Mouse (Mus musculus) cerebellum, postnatal 25 days (tissue): ENCODE results near the gene Apc2.

ENCODE experiments used
- DNase-seq, 2 experiments: peaks; one replicate each; pipeline ENCODE4 v3.0.0; 2021; ENCODE audit warnings: mixed read lengths in 2 of 2

Gene Apc2

DNA sequence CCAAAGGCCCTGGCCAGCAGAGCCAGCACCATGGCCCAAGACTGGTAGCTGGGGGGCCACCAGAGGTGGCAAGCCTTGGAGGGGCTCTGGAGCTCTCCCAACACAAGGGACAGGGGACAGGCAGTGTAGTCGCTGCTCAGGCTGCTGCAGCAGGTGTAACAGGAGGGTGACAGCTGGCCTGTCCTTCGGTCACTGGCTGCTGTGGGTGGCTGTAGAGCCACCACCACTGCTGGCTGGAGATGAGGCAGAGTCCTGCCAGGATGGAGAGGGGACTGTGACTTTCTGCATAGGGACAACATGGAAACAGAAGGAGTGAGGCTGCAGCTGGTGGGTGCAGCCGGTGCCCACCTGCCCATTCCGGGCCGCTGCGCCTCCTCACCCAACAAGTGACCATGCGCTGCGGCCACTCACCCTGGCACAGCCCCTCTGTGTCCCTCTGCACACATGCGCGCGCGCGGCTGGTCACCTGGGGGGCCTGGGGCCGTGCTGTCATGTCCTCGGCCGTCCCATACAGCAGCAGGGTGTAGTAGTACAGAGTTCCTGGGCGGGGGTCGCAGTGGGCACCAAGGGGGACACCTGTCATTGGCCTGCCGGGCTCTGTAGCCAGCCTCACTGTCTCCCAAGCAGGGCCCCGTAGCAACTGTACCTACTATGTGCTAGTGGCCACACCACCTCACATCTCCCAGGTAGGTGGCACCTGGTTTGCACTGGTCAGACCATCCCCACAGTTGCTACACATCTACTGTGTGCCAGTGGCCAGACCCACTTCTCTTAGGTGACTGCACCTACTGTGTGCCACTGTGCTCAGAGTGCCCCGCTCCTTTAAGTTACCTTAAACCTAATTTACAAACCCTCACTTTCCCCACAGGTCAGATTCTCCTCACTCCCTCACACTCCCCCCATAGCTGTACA lies 26.1 kb downstream of the Apc2 start:
- DNase-seq = peak in 1 of 2 experiments; percentile 43

DNA sequence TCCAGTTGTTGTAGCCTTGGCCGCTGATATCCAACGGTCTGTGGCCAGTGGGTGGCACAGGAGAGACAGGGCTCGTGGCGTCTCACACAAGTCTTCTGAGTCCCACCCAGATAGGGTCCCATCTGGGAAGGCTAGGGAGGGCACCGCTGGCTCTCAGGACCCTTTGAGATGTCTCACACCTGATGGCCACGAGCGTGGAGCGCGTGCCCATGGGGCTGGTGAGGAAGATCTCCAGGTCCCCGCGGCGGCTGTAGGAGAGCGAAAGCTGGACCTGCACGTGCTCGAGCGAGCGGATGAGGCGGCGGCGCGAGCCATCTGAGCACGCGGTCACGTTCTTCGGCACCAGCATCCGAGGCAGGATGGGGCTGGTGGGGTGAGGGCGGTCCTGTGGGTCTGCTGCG lies 27.0 kb downstream of the Apc2 start:
- DNase-seq = peak; percentile 46 to 57

DNA sequence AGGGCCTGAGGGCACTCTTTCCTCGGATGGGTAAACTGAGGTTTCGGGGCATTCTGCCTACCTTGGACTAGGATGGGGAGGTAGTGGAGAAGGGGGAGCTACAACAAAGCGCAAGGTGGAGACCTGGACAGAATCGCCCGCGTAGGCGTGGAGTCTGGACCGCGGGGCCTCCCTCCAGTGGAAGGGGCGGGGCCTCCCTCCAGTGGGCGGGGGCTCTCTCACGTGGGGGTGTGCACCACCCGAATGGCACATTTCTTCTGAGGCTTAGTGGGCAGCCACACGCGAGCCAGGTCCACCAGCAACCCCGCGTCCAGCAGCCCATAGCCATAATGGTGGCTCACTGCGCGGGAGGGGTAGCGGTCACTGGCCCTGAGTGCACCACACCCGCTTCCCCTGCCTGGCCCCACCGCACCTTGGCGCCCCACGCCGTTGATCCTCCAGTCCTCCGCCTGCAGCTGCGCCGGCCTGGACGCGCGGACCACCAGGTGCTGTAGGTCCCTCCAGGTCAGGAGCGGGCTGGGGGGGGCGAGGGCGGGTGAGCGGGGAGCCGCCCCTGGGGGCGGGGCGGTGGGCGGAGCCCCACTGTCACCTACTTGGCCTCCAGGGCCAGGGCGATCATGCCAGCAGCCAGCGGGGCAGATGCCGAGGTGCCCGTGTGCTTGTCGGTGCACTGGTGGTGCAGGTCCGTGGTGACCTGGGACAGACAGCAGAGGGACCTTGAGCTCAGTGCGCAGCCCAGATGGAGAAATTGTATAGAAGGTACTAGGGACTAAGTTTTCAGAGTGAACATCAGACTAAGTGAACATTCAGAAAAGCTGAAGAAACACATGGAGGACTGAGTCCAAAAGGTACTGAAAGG lies 27.7 kb downstream of the Apc2 start:
- DNase-seq = peak; percentile 73 to 84

DNA sequence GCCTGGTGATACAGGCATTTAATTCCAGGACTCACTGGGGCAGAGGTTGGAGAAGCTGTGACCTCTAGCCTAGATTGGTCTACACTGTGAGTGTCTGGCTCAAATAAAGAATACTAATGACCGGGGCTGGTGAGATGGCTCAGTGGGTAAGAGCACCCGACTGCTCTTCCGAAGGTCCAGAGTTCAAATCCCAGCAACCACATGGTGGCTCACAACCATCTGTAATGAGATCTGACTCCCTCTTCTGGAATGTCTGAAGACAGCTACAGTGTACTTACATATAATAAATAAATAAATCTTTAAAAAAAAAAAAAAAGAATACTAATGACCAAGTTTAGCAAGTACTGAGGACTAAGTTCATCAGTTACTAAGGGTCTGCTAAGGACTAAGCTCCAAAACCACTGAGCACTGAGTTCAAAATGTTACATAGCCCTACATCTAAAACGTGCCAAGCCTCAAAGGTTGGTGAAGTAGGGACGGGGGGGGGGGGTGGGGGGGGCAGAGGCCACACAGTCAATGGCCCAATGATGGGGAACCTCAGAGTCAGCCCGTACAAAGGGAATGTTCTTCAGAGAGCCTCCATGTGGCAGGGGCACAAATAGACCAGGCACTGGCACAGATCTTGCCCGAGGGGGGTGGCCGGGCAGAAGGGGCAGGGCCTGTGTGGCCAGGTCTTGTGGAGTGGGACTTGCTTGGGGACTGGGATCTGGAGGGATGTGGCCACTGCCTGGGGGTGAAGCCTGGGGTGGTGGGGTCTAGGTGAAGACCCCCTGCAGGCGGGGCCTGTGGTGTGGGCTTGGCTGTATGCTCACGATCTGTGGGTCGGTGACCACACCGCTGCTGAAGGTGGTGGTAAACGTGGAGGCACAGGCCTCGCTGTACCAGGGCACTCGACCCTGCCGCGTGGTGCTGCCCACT lies 28.6 kb downstream of the Apc2 start:
- peak in 1 of 2 experiments; percentile 37 for DNase-seq

DNA sequence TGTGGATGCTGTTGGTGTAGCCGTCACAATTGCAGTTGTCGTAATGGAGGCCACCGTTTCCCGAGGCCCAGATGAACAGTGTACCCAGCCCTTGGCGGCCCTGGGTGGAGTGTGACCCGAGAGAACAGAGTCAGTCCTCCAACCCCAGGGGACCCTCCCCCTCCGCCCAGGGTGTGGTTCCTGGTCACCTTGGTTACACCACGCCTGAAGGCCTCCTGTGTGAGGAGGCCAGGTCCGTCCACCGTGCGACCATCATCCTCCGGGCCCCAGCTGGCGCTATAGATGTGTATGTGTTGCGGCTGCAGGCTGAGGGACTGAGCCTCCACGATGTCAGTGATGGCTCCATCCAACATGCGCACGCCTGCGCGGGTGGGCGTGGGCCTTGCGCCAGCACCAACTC lies 29.3 kb downstream of the Apc2 start:
- peak in 1 of 2 experiments; percentile 44 for DNase-seq

DNA sequence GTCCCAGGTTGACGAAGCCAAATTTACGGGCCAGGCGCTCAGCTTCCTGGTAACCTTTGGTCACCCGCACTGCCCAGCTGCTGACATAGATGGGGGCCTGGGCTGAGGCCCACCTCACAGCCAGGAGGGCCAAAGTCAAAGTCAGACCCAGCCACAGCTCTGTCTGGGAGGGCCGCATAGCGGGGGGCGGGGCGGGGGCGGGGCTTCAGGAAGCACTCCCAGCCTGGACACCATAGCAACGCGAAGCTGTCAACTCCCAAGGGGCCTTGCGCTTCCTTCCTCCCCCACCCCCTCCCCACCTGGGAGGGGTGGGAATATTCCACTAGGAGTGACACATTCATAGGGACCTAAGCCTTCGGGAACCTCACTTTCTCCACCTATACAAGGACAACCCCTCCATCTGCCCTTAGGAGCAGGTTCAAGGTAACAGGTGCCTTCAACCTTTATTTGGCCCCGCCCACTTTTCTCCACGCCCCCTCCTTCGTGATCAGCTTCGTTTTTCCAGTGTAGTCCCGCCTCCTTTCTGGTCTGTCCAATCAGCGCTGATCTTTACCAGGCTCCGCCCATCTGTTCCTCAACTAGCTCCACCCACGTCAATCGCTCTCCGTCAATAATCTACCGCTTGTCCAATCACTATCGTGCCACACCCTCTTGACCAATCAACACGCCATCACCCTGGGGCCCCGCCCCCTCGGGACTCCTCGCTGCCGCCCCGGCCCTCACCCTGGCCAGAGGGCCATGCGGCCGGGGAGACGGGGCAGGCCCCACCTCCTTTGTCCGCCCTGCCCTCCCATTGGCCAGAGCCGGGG lies 33.7 kb downstream of the Apc2 start, which contains the start of the genes Pcsk4 and Reep6:
TSS of gene Pcsk4 (minus strand) at position 226 of the 809 bp plus-strand sequence.
TSS of gene Reep6 (plus strand) at position 681 of the 809 bp plus-strand sequence.
- DNase-seq = peak; percentile 95 to 97

DNA sequence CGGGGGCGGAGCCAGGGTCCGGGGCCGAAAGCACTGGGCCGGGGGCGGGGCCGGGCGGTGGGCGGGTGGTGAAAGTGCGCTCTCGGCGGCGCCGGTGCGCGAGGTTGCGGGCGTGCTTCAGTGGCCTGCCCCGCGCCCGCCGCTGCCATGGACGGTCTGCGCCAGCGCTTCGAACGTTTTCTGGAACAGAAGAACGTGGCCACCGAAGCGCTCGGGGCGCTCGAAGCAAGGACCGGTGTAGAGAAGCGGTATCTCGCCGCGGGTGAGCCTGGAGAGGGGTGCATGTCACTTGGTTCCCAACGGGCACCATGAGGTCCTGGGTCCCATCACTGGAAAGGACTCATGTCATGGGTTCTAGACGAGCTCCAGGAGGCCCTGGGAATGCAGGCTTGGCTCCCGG lies 34.3 kb downstream of the Apc2 start:
- no peak for DNase-seq

DNA sequence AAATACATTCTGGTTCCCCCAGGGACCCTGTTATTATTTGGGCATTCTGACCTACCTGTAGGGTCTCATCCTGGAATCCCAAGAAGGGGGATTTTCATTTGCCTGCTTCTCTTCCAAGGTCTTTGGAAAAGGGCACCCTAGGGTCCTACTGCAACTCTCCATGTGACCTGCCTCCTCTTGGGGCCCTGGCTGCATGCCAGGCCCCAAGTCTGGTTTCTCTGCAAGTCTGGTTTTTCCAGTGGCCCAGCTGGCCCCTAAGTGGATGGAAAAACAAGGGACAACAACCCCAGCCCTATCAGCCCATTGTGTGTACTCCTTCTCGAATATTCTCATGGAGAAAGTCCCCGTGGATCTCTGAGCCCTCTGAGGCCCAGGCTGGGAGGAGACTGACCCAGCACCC lies 35.1 kb downstream of the Apc2 start:
- no peak for DNase-seq

DNA sequence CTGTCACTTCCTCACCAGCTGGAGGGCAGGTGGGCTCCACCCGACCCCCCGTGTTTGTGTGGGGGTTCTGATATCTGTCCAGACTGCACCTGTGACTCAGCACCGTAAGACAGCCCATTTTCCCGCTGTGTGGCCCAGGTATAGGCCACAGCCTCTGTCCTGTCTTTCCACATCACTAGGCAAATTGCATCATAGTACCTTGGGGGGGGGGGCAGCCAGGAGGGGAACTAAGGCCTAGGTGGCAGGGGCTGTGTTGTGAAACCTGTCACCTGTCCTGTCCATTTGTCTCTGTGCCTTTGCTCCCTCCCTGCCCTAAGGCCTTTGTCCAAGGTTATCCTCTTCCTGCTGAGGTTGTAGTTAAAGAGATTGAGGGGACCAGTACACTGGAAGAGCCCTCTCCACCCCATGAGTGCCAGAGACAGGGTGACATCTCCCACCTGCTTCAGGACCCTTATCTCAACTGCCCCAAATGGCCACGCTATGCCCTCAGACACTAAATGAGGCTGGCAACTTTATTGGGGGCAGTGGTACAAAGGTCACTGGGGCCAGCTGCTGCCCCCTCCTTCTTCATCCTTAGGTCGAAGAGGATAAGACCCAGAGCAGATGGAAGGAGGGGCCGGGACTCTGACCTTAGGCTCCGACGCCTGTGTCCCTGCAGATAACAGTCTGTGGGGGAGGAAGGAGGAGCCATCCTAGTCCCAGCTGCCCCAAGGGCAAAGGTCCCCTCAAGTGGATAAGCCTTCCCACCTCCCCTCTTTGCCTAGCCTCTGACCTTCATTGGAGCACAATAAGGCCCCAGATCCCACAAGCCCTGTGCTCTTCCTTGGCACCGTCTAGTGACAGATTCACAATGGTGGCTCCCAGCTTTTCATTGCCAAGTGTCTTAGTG lies 36.1 kb downstream of the Apc2 start:
- DNase-seq = no peak

DNA sequence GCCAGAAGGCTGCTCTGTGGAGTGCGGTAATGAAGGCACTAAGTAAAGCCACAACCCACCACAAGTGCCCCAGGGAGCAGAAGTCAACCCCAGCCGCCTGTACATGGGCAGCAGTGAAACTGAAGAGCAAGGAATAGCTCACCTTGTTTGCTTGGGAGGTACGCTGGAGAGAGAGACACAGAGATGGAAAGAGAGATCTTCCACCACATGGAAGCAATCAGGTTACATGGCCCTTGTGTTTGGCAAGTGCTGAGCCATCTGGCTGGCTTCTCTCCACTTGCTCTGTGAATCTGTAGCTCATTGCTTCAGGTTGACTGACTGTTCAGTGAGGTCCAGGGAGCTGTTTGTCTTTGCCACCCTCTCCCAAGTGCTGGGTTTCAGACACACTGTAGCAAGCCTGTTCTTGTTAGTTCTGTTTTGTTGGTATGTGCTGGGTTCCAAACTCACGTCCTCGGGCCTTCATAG lies 36.8 kb downstream of the Apc2 start:
- peak; percentile 65 to 67 for DNase-seq

DNA sequence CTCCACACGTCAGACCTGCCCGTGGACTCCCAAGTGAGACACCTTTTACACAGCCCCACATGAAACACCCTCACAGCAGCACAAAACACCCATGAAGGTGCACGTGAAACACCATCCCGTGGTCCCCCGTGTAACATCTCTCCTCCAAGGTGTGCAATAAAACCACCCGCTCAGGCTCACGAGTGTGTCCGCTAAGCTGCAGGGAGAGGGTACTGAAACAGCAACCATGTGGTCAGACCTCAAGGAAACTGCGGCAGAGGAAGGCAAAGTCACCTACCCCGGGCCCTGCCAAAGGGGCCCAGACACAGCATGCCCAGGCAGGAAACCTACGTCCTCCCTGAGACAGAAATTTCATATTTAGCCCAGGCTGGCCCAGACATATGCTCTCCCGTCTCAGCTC lies 40.5 kb downstream of the Apc2 start:
- no peak for DNase-seq

DNA sequence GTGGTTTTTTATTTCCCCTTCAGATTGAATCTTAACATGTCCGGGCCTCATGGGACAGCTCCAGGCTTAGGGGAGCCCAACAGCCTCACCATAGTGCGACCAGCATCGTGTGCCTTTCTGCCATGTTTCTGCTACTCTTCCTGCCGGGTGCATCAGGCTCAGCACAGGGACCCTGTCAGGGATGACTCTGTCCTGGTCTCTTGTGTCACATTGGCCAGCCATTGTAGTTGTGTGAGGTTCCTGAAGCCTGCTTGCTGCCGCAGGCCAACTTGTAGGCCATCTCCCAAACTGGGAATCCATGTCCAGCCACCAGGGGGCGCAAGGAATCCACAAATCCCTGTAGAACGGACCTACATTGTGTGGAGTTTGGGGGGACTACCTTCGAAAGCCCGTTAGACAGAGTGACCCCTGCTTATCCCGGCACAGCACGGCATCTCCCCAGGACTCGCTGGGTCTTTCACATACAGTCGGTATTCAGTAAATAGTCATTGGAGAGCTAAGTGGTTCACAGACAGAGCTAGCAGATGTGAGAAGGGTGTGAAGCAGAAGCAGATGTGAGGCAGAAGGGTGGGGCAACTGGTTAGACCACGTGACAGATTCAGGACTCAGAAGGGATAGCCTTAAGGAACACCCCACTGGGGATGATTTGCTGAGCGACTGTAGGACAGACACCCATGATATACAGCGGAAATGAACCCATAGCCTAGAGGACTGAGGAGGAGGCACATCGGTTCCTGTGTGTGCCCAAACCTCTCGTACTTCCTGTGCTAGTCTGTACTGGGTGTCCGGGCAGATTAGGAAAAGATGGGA lies 44.4 kb downstream of the Apc2 start:
- DNase-seq = peak; percentile 90 to 93

DNA sequence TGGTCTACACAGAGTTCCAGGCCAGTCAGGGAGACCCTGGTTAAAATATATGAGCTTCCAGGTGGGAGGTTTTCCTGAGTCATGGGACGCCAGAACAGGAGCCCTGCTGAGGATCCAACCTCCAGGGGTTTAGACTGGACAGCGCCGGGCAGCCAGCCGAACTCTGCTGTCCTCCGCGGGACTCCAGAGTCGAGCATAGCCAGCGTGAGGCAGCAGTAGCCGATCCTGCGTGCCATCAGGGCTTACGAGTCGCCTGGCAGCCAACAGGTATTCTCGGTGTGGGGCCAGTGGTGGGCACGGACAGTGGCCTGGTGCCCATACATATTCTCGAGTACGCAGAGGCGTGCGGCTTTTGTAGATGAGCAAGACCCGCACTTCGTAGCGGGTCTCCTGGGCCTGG lies 45.2 kb downstream of the Apc2 start:
- DNase-seq = no peak

DNA sequence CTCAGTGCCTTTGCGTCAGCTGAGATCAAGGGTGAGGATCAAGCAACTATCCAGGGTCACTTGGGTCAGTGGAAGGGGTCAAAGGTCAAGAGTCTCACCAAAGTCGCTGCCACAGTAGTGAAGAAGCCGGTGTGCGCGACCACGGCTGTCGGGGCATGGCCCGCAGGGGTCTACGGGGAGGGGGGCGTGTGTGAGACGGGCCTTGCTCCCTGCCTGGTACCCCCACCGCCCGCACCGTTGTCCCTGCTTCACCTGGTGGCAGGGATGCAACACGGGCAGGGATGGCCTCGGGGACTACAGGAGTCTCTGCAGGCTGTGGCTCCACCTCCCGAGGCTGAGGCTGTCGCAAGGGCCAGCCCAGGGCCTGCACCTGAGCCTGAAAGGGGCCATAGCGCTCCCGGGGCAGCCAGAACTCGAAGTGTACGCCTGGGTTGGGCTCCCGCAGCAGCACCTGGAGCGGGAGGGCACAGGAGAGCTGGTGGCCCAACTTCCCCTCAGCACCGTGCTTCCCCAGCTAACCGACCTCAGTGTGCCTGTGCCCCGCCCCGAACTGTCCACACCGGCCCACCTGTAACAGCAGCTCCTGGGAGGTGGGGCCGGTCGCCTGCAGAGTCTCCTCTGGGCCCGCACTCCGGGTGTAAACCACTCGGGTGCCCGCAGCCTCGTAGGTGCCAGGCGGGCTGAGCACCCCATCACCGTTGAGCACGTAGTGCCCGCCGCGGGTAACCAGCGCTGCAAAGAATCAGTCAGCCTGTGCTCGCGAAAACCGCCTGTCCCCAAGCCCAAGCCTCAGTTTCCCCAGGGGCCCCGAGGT lies 45.9 kb downstream of the Apc2 start:
- no peak for DNase-seq

DNA sequence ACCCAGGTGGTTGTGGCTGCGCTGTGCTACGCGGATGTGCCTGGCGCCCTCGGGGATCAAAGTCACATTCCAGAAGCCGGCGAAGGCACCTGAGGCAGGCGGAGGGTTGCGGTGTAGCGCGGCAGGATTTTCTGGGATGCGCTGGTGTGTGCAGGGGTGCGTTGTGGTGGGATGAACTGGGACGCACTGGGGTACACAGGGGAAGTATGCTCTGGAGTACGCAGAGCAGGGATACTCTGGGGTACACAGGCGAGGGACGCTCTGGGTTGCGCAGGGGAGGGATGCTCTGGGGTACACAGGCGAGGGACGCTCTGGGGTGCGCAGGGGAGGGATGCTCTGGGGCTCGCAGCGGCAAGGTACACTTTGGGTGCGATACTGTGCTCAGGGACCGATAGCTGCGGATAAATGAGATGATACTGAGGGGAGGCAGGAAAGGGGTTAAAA lies 46.5 kb downstream of the Apc2 start:
- no peak for DNase-seq

DNA sequence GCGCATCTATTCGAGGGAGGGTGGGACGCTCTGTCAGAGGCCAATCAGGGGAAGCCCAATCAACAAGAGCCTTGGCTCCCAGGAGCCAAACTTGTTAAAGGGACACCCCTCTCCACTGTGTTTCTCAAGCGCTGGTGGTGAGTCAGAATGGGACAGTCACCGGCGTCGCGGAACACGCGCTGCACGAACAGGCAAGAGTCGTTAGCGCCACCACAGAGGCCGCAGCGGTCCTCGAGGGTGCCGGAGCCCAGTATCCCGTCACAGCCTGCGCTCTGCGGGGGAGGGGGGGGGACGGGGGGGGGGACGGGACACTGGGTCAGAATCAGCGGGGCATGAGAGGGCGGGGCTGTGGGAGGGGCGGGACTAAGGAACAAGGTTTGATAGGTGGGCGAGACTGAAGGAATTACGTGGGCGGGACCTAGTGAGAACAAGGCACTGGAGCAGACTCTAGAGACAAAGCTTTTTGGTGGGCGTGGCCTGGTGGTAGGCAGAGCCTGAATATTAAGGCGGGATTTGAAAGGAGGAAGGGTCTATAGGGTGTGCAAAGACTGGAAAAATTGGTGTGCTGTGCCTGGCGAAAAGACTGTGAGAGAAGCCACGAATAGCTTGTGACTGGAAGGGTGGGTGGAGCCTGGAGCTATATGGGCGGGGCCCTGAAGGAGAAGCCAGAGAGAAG lies 47.1 kb downstream of the Apc2 start:
- DNase-seq = no peak

DNA sequence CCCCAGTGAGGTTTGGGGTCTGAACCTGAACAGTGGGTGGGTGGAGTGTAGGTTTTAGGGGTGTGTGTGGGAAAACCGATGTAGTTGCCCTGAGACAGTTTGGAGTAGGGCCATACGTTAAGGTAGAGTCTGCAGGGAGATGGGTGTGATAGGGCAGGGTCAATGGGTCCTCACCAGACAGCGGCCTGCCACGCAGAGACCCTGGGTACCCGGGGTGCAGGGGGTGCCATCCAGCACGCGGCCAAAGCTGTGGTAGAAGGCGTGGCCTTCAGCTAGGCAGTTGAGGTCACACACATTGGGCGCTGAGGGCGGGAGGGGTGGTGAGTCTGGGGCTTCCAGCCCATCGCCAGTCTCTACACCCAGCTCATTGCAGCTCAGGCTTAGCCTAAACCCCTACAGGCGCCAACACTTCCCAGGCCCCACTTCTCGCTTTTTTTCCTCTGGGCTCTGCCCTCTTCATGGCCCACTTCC lies 47.7 kb downstream of the Apc2 start:
- DNase-seq = no peak
